Mouse (Mus musculus): Measurements from ENCODE around the gene Aipl1. TPM values are rescaled to one million over a fixed set of nuclear protein-coding genes. Genes with fewer than 3 reads are reported as not detected.

Gene Aipl1
- polyA plus RNA-seq, 1 experiment = not detected

GRCm38 (mm10) chr11:72005547-72005946 lies 31.8 kb downstream of the Aipl1 start:
- Histone ChIP-seq H3K27me3 (replicated peaks; ENCODE audit: control insufficient read depth, insufficient read depth, low read length) (no peaks in the 10 kb centered on the region), H3K36me3 (ENCODE audit: control insufficient read depth, insufficient read depth, low read length) (no peaks in the 10 kb centered on the region), H3K4me3 (ENCODE audit: insufficient read depth, low read depth, low read length) (no peak overlapping the region), H3K4me1 (ENCODE audit: control insufficient read depth, insufficient read depth, low read length) (no peaks in the 10 kb centered on the region), H3K27ac (ENCODE audit: insufficient read depth, low read depth, low read length) (no peak overlapping the region)
- DNase-seq = no peak
- WGBS = 86% methylated on average over 6 of the region's 6 CpGs
- no peak for TF ChIP-seq POLR2A (IDR thresholded peaks at IDR 0.05; ENCODE audit: low read depth, low read length)
- no peak for TF ChIP-seq CTCF (conservative IDR thresholded peaks at IDR 0.05; ENCODE audit: insufficient read depth, insufficient read length, low read depth, low read length)

GRCm38 (mm10) chr11:72003171-72003570 lies 34.1 kb downstream of the Aipl1 start:
- H3K4me1 ChIP-seq (ENCODE audit: control insufficient read depth, insufficient read depth, low read length) = no peaks in the 10 kb centered on the region
- H3K27ac ChIP-seq (ENCODE audit: insufficient read depth, low read depth, low read length) = no peak overlapping the region
- no peaks in the 10 kb centered on the region for H3K36me3 ChIP-seq (ENCODE audit: control insufficient read depth, insufficient read depth, low read length)
- WGBS = 20% methylated on average over 9 of the region's 9 CpGs
- DNase-seq = no peak
- no peak overlapping the region for H3K4me3 ChIP-seq (ENCODE audit: insufficient read depth, low read depth, low read length)
- TF ChIP-seq CTCF (conservative IDR thresholded peaks at IDR 0.05; ENCODE audit: insufficient read depth, insufficient read length, low read depth, low read length) = no peak
- TF ChIP-seq POLR2A (IDR thresholded peaks at IDR 0.05; ENCODE audit: low read depth, low read length) = no peak
- no peaks in the 10 kb centered on the region for H3K27me3 ChIP-seq (replicated peaks; ENCODE audit: control insufficient read depth, insufficient read depth, low read length)

- no peaks in the 10 kb centered on the region for H3K27me3 ChIP-seq (replicated peaks; ENCODE audit: control insufficient read depth, insufficient read depth, low read length)
- no peak for TF ChIP-seq POLR2A (IDR thresholded peaks at IDR 0.05; ENCODE audit: low read depth, low read length)
- TF ChIP-seq CTCF (conservative IDR thresholded peaks at IDR 0.05; ENCODE audit: insufficient read depth, insufficient read length, low read depth, low read length) = peak; percentile 59
- peak; percentile 18 for DNase-seq
- no peak overlapping the region for H3K27ac ChIP-seq (ENCODE audit: insufficient read depth, low read depth, low read length)
- 48% methylated on average over 13 of the region's 13 CpGs for WGBS
- H3K4me1 ChIP-seq (ENCODE audit: control insufficient read depth, insufficient read depth, low read length) = no peaks in the 10 kb centered on the region
- H3K4me3 ChIP-seq (ENCODE audit: insufficient read depth, low read depth, low read length) = no peak overlapping the region
- H3K36me3 ChIP-seq (ENCODE audit: control insufficient read depth, insufficient read depth, low read length) = no peaks in the 10 kb centered on the region
Measured at GRCm38 (mm10) chr11:72002138-72002853, 35.0 kb downstream of the Aipl1 start.

DNA sequence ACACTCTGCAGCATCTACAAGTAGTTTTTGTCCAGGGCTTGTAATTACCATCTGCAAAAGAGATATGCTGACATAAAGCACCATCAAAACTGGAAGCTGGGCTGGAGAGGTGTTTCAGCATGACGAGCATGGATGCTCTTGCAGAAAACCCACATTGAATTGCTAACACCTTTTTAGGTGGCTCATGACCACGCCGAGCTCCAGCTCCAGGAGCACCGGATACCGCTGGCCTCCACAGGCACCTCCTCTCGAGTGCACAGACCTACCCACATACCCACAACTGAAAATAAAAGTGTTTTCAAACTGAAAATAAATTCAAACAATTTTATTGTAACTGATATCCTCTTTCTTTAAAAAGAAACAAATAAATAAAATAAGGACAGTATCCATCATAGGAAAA lies 37.1 kb downstream of the Aipl1 start:
- no peak for TF ChIP-seq CTCF (conservative IDR thresholded peaks at IDR 0.05; ENCODE audit: insufficient read depth, insufficient read length, low read depth, low read length)
- TF ChIP-seq POLR2A (IDR thresholded peaks at IDR 0.05; ENCODE audit: low read depth, low read length) = no peak

DNA sequence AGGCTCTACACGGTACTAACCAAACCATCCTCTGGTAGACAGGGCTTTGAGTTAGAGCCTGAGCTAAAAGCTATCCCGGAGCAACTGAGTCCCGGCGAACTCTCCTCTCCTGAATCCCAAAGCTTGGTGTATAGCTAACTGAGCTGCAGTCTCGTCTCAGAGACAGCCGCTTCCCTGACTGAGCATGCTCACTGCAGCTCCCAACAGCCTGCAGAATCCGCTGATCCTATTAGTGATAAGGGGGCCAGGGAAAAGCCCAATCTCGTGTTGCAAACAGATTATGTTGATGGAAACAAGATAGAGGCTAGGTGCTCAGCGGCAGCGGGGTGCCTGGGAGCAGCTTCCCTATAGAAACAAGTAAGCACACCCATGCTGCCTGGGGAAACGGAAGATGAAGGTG lies 40.5 kb downstream of the Aipl1 start:
- 54% methylated on average over 11 of the region's 11 CpGs for WGBS
- DNase-seq = no peak
- Histone ChIP-seq H3K4me3 (ENCODE audit: insufficient read depth, low read depth, low read length) (no peak overlapping the region), H3K27me3 (replicated peaks; ENCODE audit: control insufficient read depth, insufficient read depth, low read length) (no peaks in the 10 kb centered on the region), H3K4me1 (ENCODE audit: control insufficient read depth, insufficient read depth, low read length) (no peaks in the 10 kb centered on the region), H3K36me3 (ENCODE audit: control insufficient read depth, insufficient read depth, low read length) (no peaks in the 10 kb centered on the region), H3K27ac (ENCODE audit: insufficient read depth, low read depth, low read length) (no peak overlapping the region)
- TF ChIP-seq POLR2A (IDR thresholded peaks at IDR 0.05; ENCODE audit: low read depth, low read length) (no peak), CTCF (conservative IDR thresholded peaks at IDR 0.05; ENCODE audit: insufficient read depth, insufficient read length, low read depth, low read length) (no peak)

More for the DNA sequence above, 37.1 kb downstream of the Aipl1 start:
- Histone ChIP-seq H3K4me3 (ENCODE audit: insufficient read depth, low read depth, low read length) (no peak overlapping the region), H3K36me3 (ENCODE audit: control insufficient read depth, insufficient read depth, low read length) (no peaks in the 10 kb centered on the region), H3K27me3 (replicated peaks; ENCODE audit: control insufficient read depth, insufficient read depth, low read length) (no peaks in the 10 kb centered on the region), H3K4me1 (ENCODE audit: control insufficient read depth, insufficient read depth, low read length) (no peaks in the 10 kb centered on the region), H3K27ac (ENCODE audit: insufficient read depth, low read depth, low read length) (no peak overlapping the region)
- no peak for DNase-seq
- 88% methylated on average over 6 of the region's 6 CpGs for WGBS

- peak; percentile 80 for DNase-seq
- Histone ChIP-seq H3K36me3 (ENCODE audit: control insufficient read depth, insufficient read depth, low read length) (no peaks in the 10 kb centered on the region), H3K4me1 (ENCODE audit: control insufficient read depth, insufficient read depth, low read length) (no peaks in the 10 kb centered on the region), H3K4me3 (ENCODE audit: insufficient read depth, low read depth, low read length) (no peak overlapping the region), H3K27ac (ENCODE audit: insufficient read depth, low read depth, low read length) (peak overlapping the region; percentile 41), H3K27me3 (replicated peaks; ENCODE audit: control insufficient read depth, insufficient read depth, low read length) (no peaks in the 10 kb centered on the region)
- no peak for TF ChIP-seq CTCF (conservative IDR thresholded peaks at IDR 0.05; ENCODE audit: insufficient read depth, insufficient read length, low read depth, low read length)
- no peak for TF ChIP-seq POLR2A (IDR thresholded peaks at IDR 0.05; ENCODE audit: low read depth, low read length)
- 30% methylated on average over 9 of the region's 9 CpGs for WGBS
Measured at GRCm38 (mm10) chr11:71995968-71996511, 41.3 kb downstream of the Aipl1 start.

DNA sequence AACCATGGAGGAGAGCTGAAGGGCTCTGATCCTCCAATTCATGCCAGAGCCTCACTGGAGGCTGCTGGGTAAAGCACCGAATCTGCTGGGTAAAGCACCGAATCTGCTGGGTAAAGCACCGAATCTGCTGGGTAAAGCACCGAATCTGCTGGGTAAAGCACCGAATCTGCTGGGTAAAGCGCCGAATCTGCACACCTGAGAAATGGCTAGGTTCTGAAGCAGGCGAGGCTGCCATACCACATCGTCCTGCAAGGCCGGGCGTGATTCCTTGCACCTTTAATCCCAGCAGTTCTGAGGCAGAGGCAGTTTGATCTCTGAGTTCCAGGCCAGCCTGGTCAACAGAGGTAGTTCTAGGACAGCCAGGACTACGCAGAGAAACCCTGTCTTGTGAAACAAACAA lies 44.9 kb downstream of the Aipl1 start:
- DNase-seq = no peak
- Histone ChIP-seq H3K4me3 (ENCODE audit: insufficient read depth, low read depth, low read length) (no peak overlapping the region), H3K27ac (ENCODE audit: insufficient read depth, low read depth, low read length) (no peak overlapping the region), H3K4me1 (ENCODE audit: control insufficient read depth, insufficient read depth, low read length) (no peaks in the 10 kb centered on the region), H3K36me3 (ENCODE audit: control insufficient read depth, insufficient read depth, low read length) (no peaks in the 10 kb centered on the region), H3K27me3 (replicated peaks; ENCODE audit: control insufficient read depth, insufficient read depth, low read length) (no peaks in the 10 kb centered on the region)
- WGBS = 90% methylated on average over 12 of the region's 12 CpGs
- TF ChIP-seq POLR2A (IDR thresholded peaks at IDR 0.05; ENCODE audit: low read depth, low read length) (no peak), CTCF (conservative IDR thresholded peaks at IDR 0.05; ENCODE audit: insufficient read depth, insufficient read length, low read depth, low read length) (no peak)
